Mouse (Mus musculus) bone marrow macrophage, adult 2 months (primary cell): ENCODE results near the gene Neurl1a. TPM values are rescaled to one million over a fixed set of nuclear protein-coding genes. Genes with fewer than 3 reads are reported as not detected.
A peak's percentile ranks its signal among the peaks of the same experiment; 100 is the strongest.

Source experiments
- H3K27ac ChIP-seq: 2 replicates; pipeline ENCODE4 v1.5.1; 2012; ENCODE audit warnings: low read depth, low read length; ENCODE audit not compliant: insufficient read depth
- H3K4me1 ChIP-seq: 2 replicates; pipeline ENCODE4 v1.6.1; 2012; ENCODE audit warnings: low read length; ENCODE audit not compliant: control insufficient read depth, insufficient read depth
- H3K4me3 ChIP-seq: 2 replicates; pipeline ENCODE4 v1.5.1; 2012; ENCODE audit warnings: mild to moderate bottlenecking, low read length, moderate library complexity; ENCODE audit not compliant: insufficient read depth
- CTCF ChIP-seq: IDR thresholded peaks from 2 replicates; pipeline ENCODE4 v1.5.1; 2012; ENCODE audit warnings: low read depth, mild to moderate bottlenecking, low read length, moderate library complexity
- POLR2A ChIP-seq: IDR thresholded peaks from 2 replicates; pipeline ENCODE4 v1.6.1; 2012; ENCODE audit warnings: mild to moderate bottlenecking, low read depth, low read length, borderline replicate concordance
- polyA plus RNA-seq: library from polyadenylated mRNA; stranded (reverse); fragments of >200 nt; gene quantifications from 2 replicates; pipeline ENCODE4 v1.2.4, GENCODE M21; 2012; ENCODE audit not compliant: missing spikeins, insufficient read depth, insufficient read length

Gene Neurl1a
- polyA plus RNA-seq, 1 experiment = 2.9 TPM

- Histone ChIP-seq H3K4me3 (no peak overlapping the region), H3K4me1 (peaks cover 64% of the 10 kb centered on the region), H3K27ac (no peak overlapping the region)
- TF ChIP-seq POLR2A = no peak
- TF ChIP-seq CTCF = no peak
These were observed 44.4 kb downstream of the Neurl1a start for GRCm38 (mm10) chr19:47222841-47223557.

DNA sequence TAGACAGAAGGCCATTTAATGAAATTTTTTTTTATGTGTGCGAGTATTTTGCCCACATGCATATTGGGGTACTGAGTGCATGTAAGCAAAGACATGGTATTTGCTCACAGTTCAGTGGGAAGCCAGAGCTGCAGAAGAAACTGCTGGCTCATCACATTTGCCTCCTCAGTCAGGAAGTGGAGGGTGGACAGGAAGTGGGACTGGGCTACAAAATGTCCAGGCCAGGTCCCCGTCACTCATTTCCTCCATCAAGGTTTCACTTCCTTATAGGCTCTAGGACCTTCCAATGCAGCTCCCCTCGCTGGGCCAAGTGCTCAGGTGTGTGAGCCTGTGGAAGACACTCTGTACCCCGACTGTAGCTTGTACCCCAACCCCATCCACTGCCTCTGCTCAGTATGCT lies 46.1 kb downstream of the Neurl1a start:
- H3K4me3 ChIP-seq = no peak overlapping the region
- H3K27ac ChIP-seq = peak overlapping the region; percentile 53
- TF ChIP-seq POLR2A (no peak), CTCF (no peak)
- peaks cover 61% of the 10 kb centered on the region for H3K4me1 ChIP-seq

- Histone ChIP-seq H3K27ac (no peak overlapping the region), H3K4me1 (peaks cover 51% of the 10 kb centered on the region), H3K4me3 (no peak overlapping the region)
- TF ChIP-seq POLR2A (no peak), CTCF (no peak)
These were observed 47.2 kb downstream of the Neurl1a start for GRCm38 (mm10) chr19:47225791-47226190.

DNA sequence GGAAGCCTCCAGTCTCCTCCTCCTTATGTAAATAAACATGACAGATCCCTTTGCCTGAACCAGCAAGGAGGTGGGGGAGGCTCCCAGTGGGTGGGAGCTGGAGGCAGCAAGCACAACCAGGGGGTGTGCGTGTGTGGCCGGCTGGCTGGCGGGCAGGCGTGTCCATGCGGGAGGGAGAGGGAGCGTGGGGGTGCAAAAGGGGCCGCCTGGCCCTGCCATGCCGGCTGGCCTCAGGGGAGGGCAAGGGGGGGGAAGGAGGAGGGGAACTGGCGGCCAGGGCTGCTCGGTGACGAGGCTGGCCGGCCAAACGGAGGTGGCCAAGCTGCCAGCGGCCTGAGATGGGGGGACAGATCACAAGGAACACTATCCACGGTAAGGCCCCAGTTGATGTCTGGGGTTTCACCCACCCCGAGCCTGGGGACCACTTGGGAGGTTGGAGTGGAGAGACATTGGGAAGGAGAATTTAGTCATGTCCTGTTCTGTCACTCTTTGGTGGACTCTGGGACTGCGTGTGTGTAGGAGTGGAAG lies 50.2 kb downstream of the Neurl1a start:
- H3K4me3 ChIP-seq = no peak overlapping the region
- TF ChIP-seq CTCF (no peak), POLR2A (no peak)

GRCm38 (mm10) chr19:47229461-47229860 lies 50.8 kb downstream of the Neurl1a start:
- H3K27ac ChIP-seq = no peak overlapping the region
- H3K4me3 ChIP-seq = no peak overlapping the region
- peaks cover 19% of the 10 kb centered on the region for H3K4me1 ChIP-seq
- TF ChIP-seq CTCF (no peak), POLR2A (no peak)

More for the DNA sequence above, 50.2 kb downstream of the Neurl1a start:
- Histone ChIP-seq H3K27ac (no peak overlapping the region), H3K4me1 (peaks cover 26% of the 10 kb centered on the region)

DNA sequence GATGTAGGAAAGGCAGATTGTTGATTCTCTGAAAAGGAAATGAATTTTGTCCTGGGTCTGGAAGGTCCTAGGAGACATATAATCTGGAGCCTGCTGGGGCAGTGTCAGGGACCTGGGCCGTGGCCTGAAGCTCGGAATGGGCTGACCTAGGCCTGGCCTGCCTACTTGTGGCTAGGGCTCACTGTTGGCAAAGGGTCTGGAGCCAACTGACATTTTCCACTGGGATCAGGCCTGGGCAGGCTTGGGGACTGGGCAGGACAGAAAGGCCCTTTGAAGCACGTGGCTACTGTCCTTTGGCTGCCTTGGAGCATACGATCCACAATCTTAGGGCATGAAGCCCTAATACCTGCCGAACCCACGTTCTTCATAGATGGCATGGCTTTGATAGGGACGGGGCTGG lies 51.5 kb downstream of the Neurl1a start:
- Histone ChIP-seq H3K4me3 (no peak overlapping the region), H3K4me1 (peaks cover 16% of the 10 kb centered on the region), H3K27ac (no peak overlapping the region)
- no peak for TF ChIP-seq CTCF
- no peak for TF ChIP-seq POLR2A

- Histone ChIP-seq H3K4me1 (peaks cover 10% of the 10 kb centered on the region; the same call in 1 of the 2 replicates), H3K27ac (no peak overlapping the region), H3K4me3 (no peak overlapping the region)
- no peak for TF ChIP-seq POLR2A
- no peak for TF ChIP-seq CTCF
These were observed 52.1 kb downstream of the Neurl1a start for GRCm38 (mm10) chr19:47230682-47231081.

DNA sequence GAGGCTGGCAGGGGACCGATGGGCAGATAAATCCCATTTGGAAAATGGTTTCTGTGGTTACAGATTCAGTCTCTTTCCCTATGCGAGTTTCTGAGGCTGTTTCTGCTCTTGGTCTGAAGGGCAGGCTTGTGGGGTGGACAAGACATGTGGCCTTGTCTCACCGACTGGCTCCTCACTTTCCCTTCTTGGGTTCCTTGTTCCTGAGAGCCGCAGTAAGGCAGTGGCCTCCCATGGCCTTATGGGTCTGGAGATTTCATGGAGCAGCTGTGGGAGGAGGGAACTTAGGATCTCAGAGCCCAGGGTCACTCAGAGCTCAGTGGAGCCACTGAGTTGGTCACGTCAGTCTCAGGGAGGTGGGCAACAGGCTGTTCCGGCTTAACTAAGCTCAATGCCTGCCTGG lies 52.8 kb downstream of the Neurl1a start:
- H3K27ac ChIP-seq = no peak overlapping the region
- H3K4me1 ChIP-seq = peaks cover 5% of the 10 kb centered on the region; the same call in 1 of the 2 replicates
- TF ChIP-seq CTCF = no peak
- no peak for TF ChIP-seq POLR2A
- no peak overlapping the region for H3K4me3 ChIP-seq

- Histone ChIP-seq H3K4me1 (peaks cover 5% of the 10 kb centered on the region; the same call in 1 of the 2 replicates), H3K4me3 (no peak overlapping the region), H3K27ac (no peak overlapping the region)
- no peak for TF ChIP-seq POLR2A
- no peak for TF ChIP-seq CTCF
These were observed 53.7 kb downstream of the Neurl1a start for GRCm38 (mm10) chr19:47232077-47232865.

- Histone ChIP-seq H3K4me3 (no peak overlapping the region), H3K4me1 (peaks cover 5% of the 10 kb centered on the region; the same call in 1 of the 2 replicates), H3K27ac (no peak overlapping the region)
- TF ChIP-seq CTCF = no peak
- no peak for TF ChIP-seq POLR2A
These were observed 54.5 kb downstream of the Neurl1a start for GRCm38 (mm10) chr19:47233087-47233486.
